Mouse (Mus musculus) bone marrow, adult 2 months (tissue): ENCODE measurements around the gene Mapk13. TPM values are rescaled to one million over a fixed set of nuclear protein-coding genes. Genes with fewer than 3 reads are reported as not detected.

ENCODE experiments used
- H3K27ac ChIP-seq: fragments of 200-500 bp; 2 replicates; pipeline ENCODE4 v1.5.1; 2012; ENCODE audit warnings: low read depth, mild to moderate bottlenecking, control low read depth, inconsistent platforms, low read length; ENCODE audit not compliant: control insufficient read depth, poor library complexity, insufficient read depth
- H3K4me1 ChIP-seq: fragments of 200-500 bp; 2 replicates; pipeline ENCODE4 v1.6.1; 2011; ENCODE audit warnings: low read length; ENCODE audit not compliant: control insufficient read depth, insufficient read depth
- H3K4me3 ChIP-seq: fragments of 200-500 bp; replicated peaks from 2 replicates; pipeline ENCODE3; 2011; ENCODE audit warnings: mild to moderate bottlenecking, low read depth, low read length, control low read depth; ENCODE audit not compliant: control insufficient read depth
- CTCF ChIP-seq: fragments of 200-500 bp; IDR thresholded peaks from 2 replicates; pipeline ENCODE4 v1.5.1; 2011; ENCODE audit warnings: low read length, control low read depth; ENCODE audit not compliant: control insufficient read depth, insufficient read depth
- POLR2A ChIP-seq: fragments of 200-500 bp; IDR thresholded peaks from 2 replicates; pipeline ENCODE4 v1.6.1; 2011; ENCODE audit warnings: low read depth, mild to moderate bottlenecking, control low read depth, low read length, borderline replicate concordance; ENCODE audit not compliant: control insufficient read depth
- WGBS: fragments of 180-500 bp; shearing (Covaris S2); methylation state at CpG from one replicate; pipeline ENCODE4 v1.1.7; 2018; 5-methylcytosine and 5-hydroxymethylcytosine counted together
- polyA plus RNA-seq: library from polyadenylated mRNA; stranded (reverse); fragments of >200 nt; gene quantifications from 2 replicates; pipeline ENCODE4 v1.2.4, GENCODE M21; 2011; ENCODE audit warnings: low replicate concordance; ENCODE audit not compliant: missing spikeins, insufficient read depth, insufficient read length

The Mapk13 gene
- polyA plus RNA-seq, 1 experiment: 70.0 TPM

DNA sequence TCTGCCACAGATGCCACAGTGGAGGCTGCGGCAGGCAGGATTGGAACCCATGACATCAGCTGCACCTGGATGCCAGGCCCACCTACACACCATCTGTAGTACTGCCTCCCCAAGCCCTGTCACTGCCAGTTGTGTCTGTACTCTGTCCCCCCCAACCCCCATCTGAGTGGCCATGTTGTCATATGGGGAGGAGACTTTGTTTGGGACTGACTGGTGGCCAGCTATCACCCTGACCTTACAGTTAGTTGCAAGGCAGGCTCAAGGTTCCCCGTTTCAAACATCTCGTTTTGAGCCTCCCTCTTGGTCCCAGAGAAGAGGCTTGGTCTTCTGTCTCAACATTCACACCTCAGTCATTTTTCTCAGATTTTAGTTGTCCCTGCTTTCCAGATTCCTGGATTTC, 10.6 kb downstream of the Mapk13 start:
- Histone ChIP-seq H3K4me1 (no peaks in the 10 kb centered on the region), H3K27ac (no peak overlapping the region; the same call in 1 of the 2 replicates), H3K4me3 (no peak overlapping the region)
- TF ChIP-seq POLR2A: no peak
- no peak for TF ChIP-seq CTCF
- 91% methylated on average over 3 of the region's 3 CpGs for WGBS

DNA sequence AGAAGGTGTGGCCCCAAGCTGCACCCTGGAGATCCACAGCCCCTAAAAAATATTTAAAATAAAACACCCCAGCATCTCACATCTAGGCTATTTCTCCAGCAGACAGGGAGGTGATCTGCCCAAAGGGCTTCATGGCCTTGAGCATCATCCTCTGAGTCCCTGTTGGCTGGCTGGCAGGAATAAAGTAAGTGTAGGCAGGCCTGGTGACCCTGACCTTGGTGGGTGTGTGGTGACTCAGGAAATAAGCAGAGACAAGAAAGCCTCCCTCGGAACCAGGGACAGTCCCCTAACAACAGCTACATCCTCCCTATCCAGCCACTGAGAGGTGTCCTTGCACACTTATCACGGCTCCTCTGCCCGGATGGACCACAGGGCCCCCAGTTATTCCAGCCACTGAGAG, 11.7 kb downstream of the Mapk13 start:
- H3K4me1 ChIP-seq: no peaks in the 10 kb centered on the region
- 66% methylated on average over 3 of the region's 3 CpGs for WGBS
- no peak overlapping the region for H3K27ac ChIP-seq
- TF ChIP-seq POLR2A: no peak
- no peak for TF ChIP-seq CTCF
- H3K4me3 ChIP-seq: no peak overlapping the region

DNA sequence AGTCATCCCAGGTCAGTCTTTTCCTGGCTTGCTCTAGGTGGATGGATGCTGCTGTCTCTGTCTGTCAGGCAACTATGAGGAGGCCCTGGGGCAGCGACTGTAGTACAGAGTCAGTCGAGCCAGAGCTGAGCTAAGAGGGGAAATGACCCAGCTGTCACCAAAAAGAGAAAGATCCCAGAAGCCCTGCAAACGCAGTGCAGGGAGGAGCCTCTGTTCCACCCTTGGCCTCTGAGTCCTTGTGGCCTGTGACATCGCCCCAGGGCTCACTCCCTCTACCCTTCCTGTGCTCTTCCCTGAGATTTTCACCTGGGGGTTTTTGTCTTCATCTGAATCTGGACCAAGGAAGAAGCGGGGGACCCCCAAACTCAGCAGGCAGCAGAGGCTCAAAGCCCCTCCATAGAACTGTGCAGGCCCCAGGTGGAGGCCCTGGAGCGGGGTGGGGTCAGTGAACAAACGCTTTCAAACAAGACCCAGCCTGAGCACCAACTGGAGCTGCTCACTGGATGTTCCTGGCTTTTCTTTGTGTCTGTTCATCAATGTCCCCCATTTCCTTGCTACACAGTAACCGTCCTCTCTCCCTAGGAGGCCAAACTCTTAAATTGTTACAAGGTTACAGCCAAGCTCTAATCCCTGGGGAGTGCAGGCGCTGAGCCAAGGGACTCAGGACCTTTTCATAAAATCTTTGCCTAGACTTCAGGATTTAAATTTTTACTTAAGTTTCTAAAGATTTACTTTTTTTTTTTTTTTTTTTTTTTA, 12.4 kb downstream of the Mapk13 start:
- Histone ChIP-seq H3K27ac (no peak overlapping the region), H3K4me3 (no peak overlapping the region), H3K4me1 (no peaks in the 10 kb centered on the region)
- WGBS: 68% methylated on average over 9 of the region's 9 CpGs
- TF ChIP-seq CTCF (no peak), POLR2A (no peak)

DNA sequence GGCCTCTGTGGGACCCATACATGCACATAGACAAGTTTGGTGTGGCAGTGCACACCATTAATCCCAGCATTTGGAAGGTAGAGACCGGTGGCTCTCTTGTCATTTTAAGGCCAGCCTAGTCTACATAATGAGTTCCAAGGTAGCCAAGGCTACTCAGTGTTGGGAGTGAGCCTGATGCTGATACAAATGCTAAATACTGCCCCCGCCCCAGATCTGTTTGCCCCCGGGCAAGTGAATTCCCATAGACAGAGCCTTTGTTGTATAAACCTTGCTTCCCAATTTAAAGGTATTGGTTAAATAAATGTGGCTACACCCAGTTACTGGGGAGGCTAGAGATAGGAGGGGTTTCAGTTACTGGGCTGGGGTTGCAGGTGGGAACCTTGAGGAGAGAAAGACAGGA, 15.9 kb downstream of the Mapk13 start:
- WGBS: 88% methylated on average over 3 of the region's 3 CpGs
- Histone ChIP-seq H3K4me1 (no peaks in the 10 kb centered on the region), H3K4me3 (no peak overlapping the region), H3K27ac (no peak overlapping the region)
- no peak for TF ChIP-seq CTCF
- no peak for TF ChIP-seq POLR2A

DNA sequence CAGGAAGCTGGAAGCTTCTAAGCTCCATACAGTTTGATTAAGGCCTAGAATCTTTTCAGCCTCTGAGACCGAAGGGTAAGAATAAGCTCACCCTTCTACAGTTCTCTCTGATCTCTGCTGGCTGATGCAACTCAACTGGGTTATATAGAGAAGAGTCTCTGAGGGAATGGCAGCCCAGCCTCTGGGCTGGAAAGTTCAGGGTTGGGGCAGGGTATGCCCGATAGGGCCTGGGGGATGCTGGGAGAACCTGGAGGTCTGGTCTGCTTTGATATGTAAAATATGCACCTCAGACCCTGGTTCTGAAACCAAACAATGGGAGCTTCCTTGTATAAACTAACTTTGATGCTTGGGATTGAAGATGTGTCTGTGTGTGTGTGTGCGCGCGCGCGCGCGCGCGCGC, 18.4 kb downstream of the Mapk13 start:
- H3K4me3 ChIP-seq: no peak overlapping the region
- H3K27ac ChIP-seq: no peak overlapping the region
- TF ChIP-seq CTCF (no peak), POLR2A (no peak)
- H3K4me1 ChIP-seq: no peaks in the 10 kb centered on the region
- WGBS: 98% methylated on average over 12 of the region's 12 CpGs

DNA sequence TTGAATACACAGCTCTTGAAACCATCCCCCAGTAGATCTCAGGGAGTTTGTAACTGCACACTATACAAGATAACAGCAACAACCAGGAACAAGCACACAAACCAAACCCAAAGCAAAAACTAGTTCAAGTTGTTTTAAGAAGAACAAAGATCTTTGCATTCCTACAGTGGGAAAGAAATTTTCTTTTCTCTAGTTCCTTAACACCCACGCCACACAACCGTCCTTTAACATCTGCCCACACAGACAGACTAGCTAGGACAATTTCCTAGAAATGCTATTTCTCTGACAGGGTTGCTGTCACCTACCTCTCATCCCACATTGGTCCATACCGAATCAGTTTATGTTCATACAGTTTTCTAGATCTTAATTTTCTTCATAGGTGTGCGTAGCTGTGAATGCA, 27.9 kb downstream of the Mapk13 start:
- Histone ChIP-seq H3K4me3 (no peak overlapping the region), H3K4me1 (no peaks in the 10 kb centered on the region), H3K27ac (no peak overlapping the region)
- TF ChIP-seq CTCF (no peak), POLR2A (no peak)
- WGBS: 84% methylated on average over 4 of the region's 4 CpGs

DNA sequence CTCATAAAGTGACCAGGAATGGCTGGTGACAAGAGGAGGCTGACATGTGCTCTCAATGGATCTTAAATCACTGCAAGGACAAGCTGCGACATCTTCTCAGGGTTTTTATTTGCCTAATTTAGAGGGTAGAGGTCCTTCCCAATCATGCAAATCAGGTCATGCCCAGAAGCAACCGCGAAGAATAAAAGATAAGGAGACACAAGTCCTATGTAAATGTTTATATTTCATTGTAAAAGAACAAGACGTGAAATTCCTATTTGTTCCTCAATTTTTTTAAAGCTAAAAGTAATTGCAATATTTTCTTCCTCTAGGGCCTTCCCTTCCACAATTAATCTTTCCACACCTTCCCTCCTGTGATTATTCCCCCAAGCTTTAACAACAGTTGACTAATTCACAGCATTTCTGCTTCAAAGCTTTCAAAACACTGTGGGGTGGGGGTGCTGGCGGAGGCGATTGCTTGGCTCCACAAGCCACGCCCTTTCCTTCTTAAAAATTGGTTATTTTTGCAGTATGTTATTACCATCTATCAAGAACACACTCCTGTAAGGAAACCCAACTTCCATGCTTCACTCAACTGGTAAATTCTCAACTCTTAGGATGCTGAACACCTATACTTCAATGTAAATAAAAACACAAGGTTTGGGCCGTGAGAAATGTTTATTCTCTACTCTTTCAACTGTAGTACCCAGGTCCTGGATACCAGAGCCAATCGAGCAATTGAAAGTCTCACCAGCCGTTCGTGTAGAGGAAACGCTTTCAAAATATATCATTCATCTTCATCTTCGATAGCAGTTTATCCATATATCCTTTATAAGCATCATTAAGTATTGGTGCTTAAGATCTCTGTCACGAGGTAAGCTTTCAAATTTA, 30.4 kb downstream of the Mapk13 start:
- no peak for TF ChIP-seq CTCF
- no peak for TF ChIP-seq POLR2A
- Histone ChIP-seq H3K4me1 (no peaks in the 10 kb centered on the region), H3K27ac (no peak overlapping the region), H3K4me3 (peak overlapping the region; percentile 44)
- WGBS: 5% methylated on average over 14 of the region's 14 CpGs

DNA sequence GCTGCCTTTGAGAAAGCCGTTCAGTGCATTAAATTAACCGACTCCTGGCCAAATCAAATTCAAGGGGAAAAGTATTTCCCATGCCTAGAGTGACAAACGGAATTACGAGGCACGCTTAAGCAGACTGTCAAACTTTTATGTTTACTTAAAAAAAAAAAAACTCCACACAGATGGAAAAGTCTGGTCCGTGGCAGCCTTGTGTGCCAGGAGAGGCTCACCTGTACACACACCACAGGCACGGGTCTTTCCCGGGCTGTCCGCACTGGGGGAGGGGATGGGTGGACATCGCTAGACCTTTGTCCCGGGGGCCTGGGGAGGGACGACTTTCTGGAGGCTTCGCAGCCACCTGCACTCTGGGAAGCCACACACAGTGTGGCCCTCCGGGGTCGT, 31.2 kb downstream of the Mapk13 start:
- TF ChIP-seq CTCF (no peak), POLR2A (no peak)
- H3K4me1 ChIP-seq: no peaks in the 10 kb centered on the region
- WGBS: under 1% methylated on average over 15 of the region's 15 CpGs
- H3K27ac ChIP-seq: peak overlapping the region; percentile 98
- peak overlapping the region; percentile 67 for H3K4me3 ChIP-seq
